Mouse (Mus musculus) ovary, postnatal 10 days (tissue): ENCODE results near the gene B4gat1.
"Not testable (repeated sequence)": the region's sequence is repeated elsewhere in the genome, so short reads cannot be mapped to it uniquely, and the experiment has no call there.

Experiments used
- DNase-seq: peaks from one replicate; pipeline ENCODE4 v3.0.0; 2022; ENCODE audit warnings: low spot score

The B4gat1 gene

GRCm38 (mm10) chr19:5083961-5084833 lies 45.6 kb downstream of the B4gat1 start:
- DNase-seq: no peak

GRCm38 (mm10) chr19:5084834-5085144 lies 46.2 kb downstream of the B4gat1 start:
- DNase-seq: no peak

- DNase-seq: no peak
Observed at GRCm38 (mm10) chr19:5085145-5085863, 46.7 kb downstream of the B4gat1 start, which contains the start of gene Tmem151a. Gene Tmem151a (minus strand): TSS chr19:5085531.

- DNase-seq: not testable (repeated sequence)
Observed at GRCm38 (mm10) chr19:5086533-5086932, 47.9 kb downstream of the B4gat1 start.

GRCm38 (mm10) chr19:5087884-5088728 lies 49.5 kb downstream of the B4gat1 start, which contains the start of gene Yif1a:
Gene Yif1a (plus strand): TSS chr19:5088538.
- peak; percentile 93 for DNase-seq

GRCm38 (mm10) chr19:5089324-5089723 lies 50.7 kb downstream of the B4gat1 start:
- DNase-seq: no peak
